Mouse (Mus musculus): ENCODE results near the gene Mpl. TPM values are rescaled to one million over a fixed set of nuclear protein-coding genes. Genes with fewer than 3 reads are reported as not detected.

Mpl gene
- total and polyA plus RNA-seq, 2 experiments: not detected

- Histone ChIP-seq H3K9ac (ENCODE audit: low read depth, low read length) (no peak overlapping the region), H3K36me3 (ENCODE audit: control insufficient read depth, insufficient read depth, low read length) (peaks cover 27% of the 10 kb centered on the region), H3K27me3 (ENCODE audit: control insufficient read depth, insufficient read depth, low read length) (no peaks in the 10 kb centered on the region), H3K4me3 (ENCODE audit: insufficient read depth, low read depth, low read length) (no peak overlapping the region), H3K4me1 (ENCODE audit: control insufficient read depth, insufficient read depth, low read length) (peaks cover 12% of the 10 kb centered on the region), H3K27ac (replicated peaks; ENCODE audit: insufficient read depth, low read depth, low read length) (0 out of 2 replicates have a peak overlapping the region, but pooled peaks have one; percentile 16), H3K79me2 (ENCODE audit: control insufficient read depth, insufficient read depth, low read length) (peaks cover 14% of the 10 kb centered on the region; the same call in 1 of the 2 replicates)
- peak; percentile 85 for DNase-seq (ENCODE audit: extremely low read depth, low read depth, low spot score)
- TF ChIP-seq POLR2A (IDR thresholded peaks at IDR 0.05; ENCODE audit: extremely low read depth, insufficient read depth, low read length) (no peak), CTCF (IDR thresholded peaks at IDR 0.05; ENCODE audit: low read depth, low read length) (no peak)
- 22% methylated on average over 5 of the region's 5 CpGs for WGBS
These were observed 46.4 kb downstream of the Mpl start for GRCm38 (mm10) chr4:118410871-118411270.

GRCm38 (mm10) chr4:118409142-118409900 lies 48.0 kb downstream of the Mpl start, which contains the start of the genes Szt2 and Med8:
Gene Szt2 (minus strand): TSS chr4:118409273.
Gene Med8 (plus strand): TSS chr4:118409337.
- H3K27me3 ChIP-seq (ENCODE audit: control insufficient read depth, insufficient read depth, low read length): no peaks in the 10 kb centered on the region
- H3K36me3 ChIP-seq (ENCODE audit: control insufficient read depth, insufficient read depth, low read length): peaks cover 20% of the 10 kb centered on the region
- peak; percentile 90 for DNase-seq (ENCODE audit: extremely low read depth, low read depth, low spot score)
- H3K9ac ChIP-seq (ENCODE audit: low read depth, low read length): peak within 1 kb of the TSS; percentile 97
- peak within 1 kb of the TSS; percentile 99 for H3K4me3 ChIP-seq (ENCODE audit: insufficient read depth, low read depth, low read length)
- TF ChIP-seq POLR2A (IDR thresholded peaks at IDR 0.05; ENCODE audit: extremely low read depth, insufficient read depth, low read length) (peak; percentile 70; the same call in 1 of the 2 replicates), CTCF (IDR thresholded peaks at IDR 0.05; ENCODE audit: low read depth, low read length) (no peak)
- H3K27ac ChIP-seq (replicated peaks; ENCODE audit: insufficient read depth, low read depth, low read length): peak within 1 kb of the TSS; percentile 96
- H3K79me2 ChIP-seq (ENCODE audit: control insufficient read depth, insufficient read depth, low read length): peaks cover 14% of the 10 kb centered on the region; the same call in 1 of the 2 replicates
- WGBS: under 1% methylated on average over 53 of the region's 53 CpGs
- H3K4me1 ChIP-seq (ENCODE audit: control insufficient read depth, insufficient read depth, low read length): peaks cover 12% of the 10 kb centered on the region

- no peaks in the 10 kb centered on the region; the same call in 1 of the 2 replicates for H3K36me3 ChIP-seq (ENCODE audit: control insufficient read depth, insufficient read depth, low read length)
- H3K27me3 ChIP-seq (ENCODE audit: control insufficient read depth, insufficient read depth, low read length): no peaks in the 10 kb centered on the region
- H3K4me1 ChIP-seq (ENCODE audit: control insufficient read depth, insufficient read depth, low read length): peaks cover 20% of the 10 kb centered on the region
- H3K9ac ChIP-seq (ENCODE audit: low read depth, low read length): no peak overlapping the region
- WGBS: 45% methylated on average over 12 of the region's 12 CpGs
- peaks cover 3% of the 10 kb centered on the region; the same call in 1 of the 2 replicates for H3K79me2 ChIP-seq (ENCODE audit: control insufficient read depth, insufficient read depth, low read length)
- no peak overlapping the region for H3K4me3 ChIP-seq (ENCODE audit: insufficient read depth, low read depth, low read length)
- peak; percentile 71 for DNase-seq (ENCODE audit: extremely low read depth, low read depth, low spot score)
- TF ChIP-seq CTCF (IDR thresholded peaks at IDR 0.05; ENCODE audit: low read depth, low read length) (no peak), POLR2A (IDR thresholded peaks at IDR 0.05; ENCODE audit: extremely low read depth, insufficient read depth, low read length) (no peak)
- no peak overlapping the region for H3K27ac ChIP-seq (replicated peaks; ENCODE audit: insufficient read depth, low read depth, low read length)
These were observed 54.6 kb downstream of the Mpl start for GRCm38 (mm10) chr4:118402701-118403100.

GRCm38 (mm10) chr4:118401918-118402317 lies 55.4 kb downstream of the Mpl start:
- peaks cover 2% of the 10 kb centered on the region; the same call in 1 of the 2 replicates for H3K36me3 ChIP-seq (ENCODE audit: control insufficient read depth, insufficient read depth, low read length)
- peak overlapping the region; percentile 4; the same call in 1 of the 2 replicates for H3K27ac ChIP-seq (replicated peaks; ENCODE audit: insufficient read depth, low read depth, low read length)
- peak; percentile 31 for DNase-seq (ENCODE audit: extremely low read depth, low read depth, low spot score)

GRCm38 (mm10) chr4:118401421-118401820 lies 55.9 kb downstream of the Mpl start:
- Histone ChIP-seq H3K9ac (ENCODE audit: low read depth, low read length) (no peak overlapping the region), H3K4me1 (ENCODE audit: control insufficient read depth, insufficient read depth, low read length) (peaks cover 20% of the 10 kb centered on the region), H3K27ac (replicated peaks; ENCODE audit: insufficient read depth, low read depth, low read length) (peak overlapping the region; percentile 27), H3K4me3 (ENCODE audit: insufficient read depth, low read depth, low read length) (no peak overlapping the region), H3K36me3 (ENCODE audit: control insufficient read depth, insufficient read depth, low read length) (peaks cover 4% of the 10 kb centered on the region; the same call in 1 of the 2 replicates), H3K27me3 (ENCODE audit: control insufficient read depth, insufficient read depth, low read length) (no peaks in the 10 kb centered on the region), H3K79me2 (ENCODE audit: control insufficient read depth, insufficient read depth, low read length) (no peaks in the 10 kb centered on the region)
- no peak for TF ChIP-seq POLR2A (IDR thresholded peaks at IDR 0.05; ENCODE audit: extremely low read depth, insufficient read depth, low read length)
- no peak for TF ChIP-seq CTCF (IDR thresholded peaks at IDR 0.05; ENCODE audit: low read depth, low read length)
- WGBS: 25% methylated on average over 3 of the region's 3 CpGs
- peak; percentile 91 for DNase-seq (ENCODE audit: extremely low read depth, low read depth, low spot score)

More at GRCm38 (mm10) chr4:118401918-118402317, 55.4 kb downstream of the Mpl start:
- 60% methylated on average over 5 of the region's 5 CpGs for WGBS
- H3K9ac ChIP-seq (ENCODE audit: low read depth, low read length): no peak overlapping the region
- H3K4me1 ChIP-seq (ENCODE audit: control insufficient read depth, insufficient read depth, low read length): peaks cover 20% of the 10 kb centered on the region
- no peaks in the 10 kb centered on the region for H3K79me2 ChIP-seq (ENCODE audit: control insufficient read depth, insufficient read depth, low read length)
- TF ChIP-seq CTCF (IDR thresholded peaks at IDR 0.05; ENCODE audit: low read depth, low read length) (no peak), POLR2A (IDR thresholded peaks at IDR 0.05; ENCODE audit: extremely low read depth, insufficient read depth, low read length) (no peak)
- H3K4me3 ChIP-seq (ENCODE audit: insufficient read depth, low read depth, low read length): no peak overlapping the region
- no peaks in the 10 kb centered on the region for H3K27me3 ChIP-seq (ENCODE audit: control insufficient read depth, insufficient read depth, low read length)
